Mouse (Mus musculus): ENCODE data around the gene Psmb10.

GRCm38 (mm10) chr8:105932525-105932924 lies 5.7 kb downstream of the Psmb10 start:
- TF ChIP-seq CTCF (IDR thresholded peaks at IDR 0.05; ENCODE audit: control insufficient read depth, insufficient read depth, insufficient replicate concordance, low read depth, low read length) (no peak), POLR2A (IDR thresholded peaks at IDR 0.05; ENCODE audit: control insufficient read depth, low read depth, low read length) (no peak)

Data from testis, adult 2 months (tissue).